In the genomic region with DNA sequence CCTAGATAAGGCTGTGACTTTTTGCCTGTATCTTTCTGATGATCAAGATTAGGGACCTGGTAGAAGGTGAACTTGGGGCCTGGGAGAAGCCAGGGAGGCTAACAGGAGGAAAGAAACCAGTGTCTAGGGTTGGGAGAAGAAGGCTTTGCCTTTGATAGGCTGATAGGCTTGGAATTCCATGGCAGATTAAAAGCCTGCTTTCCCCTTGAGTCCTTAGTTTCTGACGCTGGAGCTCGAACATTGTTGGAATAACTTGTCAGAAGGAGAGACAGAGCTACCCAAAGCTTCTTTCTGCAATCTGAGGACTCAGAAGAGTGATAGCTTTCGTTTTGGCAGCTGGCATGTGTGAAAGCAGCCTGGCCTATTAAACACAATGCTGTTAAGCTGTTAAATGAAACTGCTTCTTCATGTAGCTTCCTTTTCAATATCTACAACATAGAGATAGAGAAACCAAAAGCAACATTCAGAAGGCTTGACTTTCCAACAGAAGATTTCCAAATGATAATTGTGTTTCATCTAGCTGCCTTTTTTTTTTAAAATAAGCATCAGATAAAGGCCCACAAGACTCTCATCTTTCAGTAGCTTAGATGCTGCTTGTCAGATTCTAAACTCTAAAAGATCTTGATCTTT, we compare ENCODE assay signal across 13 mouse cellular contexts. TPM values are rescaled to one million over a fixed set of nuclear protein-coding genes. Genes with fewer than 3 reads are reported as not detected.
DNase-seq lines count a peak whose midpoint lies in the region; ATAC-seq and TF ChIP-seq lines count a peak whose summit lies in the region.
"Had no signal": no experiment of that assay in that cellular context is flagged by ENCODE, and none has a peak within 500 bp of the region (broad histone marks: within the 10 kb centered on the region; RNA-seq: fewer than 3 reads in every experiment).

No protein-coding gene starts in this region.

- no peak for TF ChIP-seq CTCF in layer of hippocampus, adult 2 months (conservative IDR thresholded peaks at IDR 0.05)
- TF ChIP-seq CTCF in brain, embryonic 14.5 days (IDR thresholded peaks at IDR 0.05; ENCODE audit: borderline replicate concordance, extremely low read depth, insufficient read depth, insufficient read length), result no peak

- no peak for TF ChIP-seq POLR2A in brain, embryonic 14.5 days (IDR thresholded peaks at IDR 0.05; ENCODE audit: borderline replicate concordance, extremely low read depth, insufficient read depth, insufficient read length, poor library complexity, severe bottlenecking)

- ATAC-seq in CD4-positive, CD25-positive, alpha-beta regulatory T cell, adult 4 months, result peak; percentile 69
- ATAC-seq in inflammation-experienced regulatory T-cells, adult 6 months, result peak; percentile 68
- no peak for ATAC-seq in erythroblast, adult 5-6 weeks (replicated peaks; ENCODE audit: low FRiP score, poor library complexity, severe bottlenecking)
- ATAC-seq: midbrain, embryonic 16.5 days had no signal

- no peak overlapping the region for H3K4me3 ChIP-seq in layer of hippocampus, adult 2 months
- H3K4me3 ChIP-seq: hindbrain, embryonic 12.5 days; limb, embryonic 12.5 days had no signal

- no peak for DNase-seq in layer of hippocampus, adult 2 months (ENCODE audit: low spot score in 2 of 2)
- no peak for DNase-seq in layer of hippocampus, postnatal 10 days (ENCODE audit: low spot score in 2 of 2)
- DNase-seq in brain, embryonic 14.5 days (ENCODE audit: low read depth), result peak; percentile 18
- no peak for DNase-seq in spleen, postnatal 10 days (ENCODE audit: low spot score in 2 of 2)
- no peak for DNase-seq in retina, postnatal 1 day
- DNase-seq: lung, embryonic 14.5 days; right cerebral cortex, postnatal 25 days had no signal

- peak overlapping the region; percentile 46; the same call in 1 of the 2 replicates for H3K27ac ChIP-seq in layer of hippocampus, adult 2 months
- H3K27ac ChIP-seq: hindbrain, embryonic 12.5 days; limb, embryonic 12.5 days had no signal

RNA-seq across cellular contexts. Expression of a gene that starts 5.8 kb away (rescaled TPM):
- total RNA-seq in layer of hippocampus, adult 2 months (2021), result 10 to 100 TPM; 10.4 to 11.5 TPM
- 10 to 100 TPM; 11.6 to 13.2 TPM for total RNA-seq in layer of hippocampus, postnatal 10 days (2021)
- polyA plus RNA-seq in CD4-positive, CD25-positive, alpha-beta regulatory T cell, adult 4 months (2017; shearing (Covaris generic)), result 1 to 10 TPM; 1.8 to 2.5 TPM
- polyA plus RNA-seq in brain, embryonic 14.5 days (2012; rRNA removed), result 4.2 and 6.8 TPM in 2 replicates
- 1 to 10 TPM; 2.3 to 4.8 (median 2.4) TPM for polyA plus RNA-seq in inflammation-experienced regulatory T-cells, adult 6 months (2017; shearing (Covaris generic))
- total RNA-seq in erythroblast, adult 5-6 weeks (2015; ENCODE audit: low replicate concordance), result 2.7 and 12.1 TPM in 2 replicates
- total RNA-seq in erythroblast, adult 5-6 weeks (2017; ENCODE audit: low replicate concordance), result 5.2 and 14.6 TPM in 2 replicates

RNA-seq across cellular contexts. Expression of a gene that starts 21.0 kb away (rescaled TPM):
- total RNA-seq in layer of hippocampus, adult 2 months (2021), result 10 to 100 TPM; 73.5 to 75.2 TPM
- 10 to 100 TPM; 81.0 to 89.1 TPM for total RNA-seq in layer of hippocampus, postnatal 10 days (2021)
- polyA plus RNA-seq in CD4-positive, CD25-positive, alpha-beta regulatory T cell, adult 4 months (2017; shearing (Covaris generic)), result 100 to 1,000 TPM; 119 to 123 TPM
- 69.2 and 69.8 TPM in 2 replicates for polyA plus RNA-seq in brain, embryonic 14.5 days (2012; rRNA removed)
- 100 to 1,000 TPM; 118 to 143 (median 121) TPM for polyA plus RNA-seq in inflammation-experienced regulatory T-cells, adult 6 months (2017; shearing (Covaris generic))
- total RNA-seq in erythroblast, adult 5-6 weeks (2015; ENCODE audit: low replicate concordance), result 99.3 and 105 TPM in 2 replicates
- total RNA-seq in erythroblast, adult 5-6 weeks (2017; ENCODE audit: low replicate concordance), result 88.4 and 96.3 TPM in 2 replicates

RNA-seq across cellular contexts. Expression of a gene that starts 34.1 kb away (rescaled TPM):
- 10 to 100 TPM; 14.3 to 16.9 TPM for total RNA-seq in layer of hippocampus, adult 2 months (2021)
- total RNA-seq in layer of hippocampus, postnatal 10 days (2021), result 10 to 100 TPM; 11.3 to 12.1 TPM
- 1 to 10 TPM; 3.9 to 4.6 TPM for polyA plus RNA-seq in CD4-positive, CD25-positive, alpha-beta regulatory T cell, adult 4 months (2017; shearing (Covaris generic))
- 7.6 and 9.3 TPM in 2 replicates for polyA plus RNA-seq in brain, embryonic 14.5 days (2012; rRNA removed)
- 1 to 10 TPM; 3.8 to 9.3 (median 6.0) TPM for polyA plus RNA-seq in inflammation-experienced regulatory T-cells, adult 6 months (2017; shearing (Covaris generic))
- 7.3 and 11.9 TPM in 2 replicates for total RNA-seq in erythroblast, adult 5-6 weeks (2015; ENCODE audit: low replicate concordance)
- 3.5 and 13.2 TPM in 2 replicates for total RNA-seq in erythroblast, adult 5-6 weeks (2017; ENCODE audit: low replicate concordance)
